Mouse (Mus musculus) limb, embryonic 14.5 days (tissue): ENCODE measurements at regions not wholly inside any gene's neighbourhood (a gene's known extent, or its start where the extent isn't known, plus 50 kb on each side); places are given as distances from the start of the nearest gene placed in this dataset.

Experiments used
- ATAC-seq: fragments of 200-750 bp; cut with Nextera tagmentation; 2 replicates; pipeline ENCODE4 v1.8.0; 2017; ENCODE audit warnings: low read depth, moderate number of reproducible peaks, moderate TSS enrichment; ENCODE audit not compliant: low FRiP score
- DNase-seq: peaks from one replicate; pipeline ENCODE4 v3.0.0-alpha.2; 2015; ENCODE audit warnings: low spot score
- H3K27ac ChIP-seq: fragments of 300-500 bp; sonication (generic); replicated peaks from 2 replicates; pipeline ENCODE4 v1.5.1; 2014; ENCODE audit warnings: low read depth, mild to moderate bottlenecking, low read length, moderate library complexity, mixed read lengths
- H3K27me3 ChIP-seq: fragments of 300-500 bp; sonication (generic); 2 replicates; pipeline ENCODE4 v1.6.1; 2014; ENCODE audit warnings: low read length, mixed read lengths; ENCODE audit not compliant: control insufficient read depth, insufficient read depth
- H3K36me3 ChIP-seq: fragments of 300-500 bp; sonication (generic); 2 replicates; pipeline ENCODE4 v1.6.1; 2014; ENCODE audit warnings: mild to moderate bottlenecking, low read length, moderate library complexity, mixed read lengths; ENCODE audit not compliant: control insufficient read depth, insufficient read depth
- H3K4me1 ChIP-seq: fragments of 300-500 bp; sonication (generic); 2 replicates; pipeline ENCODE4 v1.6.1; 2014; ENCODE audit warnings: antibody characterized with exemption, low read length, mixed read lengths; ENCODE audit not compliant: control insufficient read depth, insufficient read depth
- H3K4me2 ChIP-seq: fragments of 300-500 bp; sonication (generic); replicated peaks from 2 replicates; pipeline ENCODE4 v1.6.1; 2014; ENCODE audit warnings: low read depth, mild to moderate bottlenecking, low read length, moderate library complexity; ENCODE audit not compliant: severe bottlenecking
- H3K4me3 ChIP-seq: fragments of 300-500 bp; sonication (generic); replicated peaks from 2 replicates; pipeline ENCODE4 v1.5.1; 2014; ENCODE audit warnings: low read length
- H3K9ac ChIP-seq: fragments of 300-500 bp; sonication (generic); 2 replicates; pipeline ENCODE4 v1.6.1; 2014; ENCODE audit warnings: mild to moderate bottlenecking, low read depth, low read length, moderate library complexity; ENCODE audit not compliant: severe bottlenecking
- H3K9me3 ChIP-seq: fragments of 300-500 bp; sonication (generic); 2 replicates; pipeline ENCODE4 v1.6.1; 2016; ENCODE audit warnings: low read length; ENCODE audit not compliant: control insufficient read depth
- POLR2A ChIP-seq: fragments of 200-500 bp; IDR thresholded peaks from 2 replicates; pipeline ENCODE4 v1.8.0; 2012; ENCODE audit warnings: inconsistent platforms, mild to moderate bottlenecking, moderate library complexity, borderline replicate concordance; ENCODE audit not compliant: insufficient read depth, insufficient read length; ENCODE audit errors: extremely low read depth
- WGBS: fragments of 180-500 bp; shearing (Covaris S2); extraction: QIAGEN DNeasy Blood & Tissue Kit; methylation state at CpG from one replicate; pipeline ENCODE4 v1.1.7; 2014; 5-methylcytosine and 5-hydroxymethylcytosine counted together

DNA sequence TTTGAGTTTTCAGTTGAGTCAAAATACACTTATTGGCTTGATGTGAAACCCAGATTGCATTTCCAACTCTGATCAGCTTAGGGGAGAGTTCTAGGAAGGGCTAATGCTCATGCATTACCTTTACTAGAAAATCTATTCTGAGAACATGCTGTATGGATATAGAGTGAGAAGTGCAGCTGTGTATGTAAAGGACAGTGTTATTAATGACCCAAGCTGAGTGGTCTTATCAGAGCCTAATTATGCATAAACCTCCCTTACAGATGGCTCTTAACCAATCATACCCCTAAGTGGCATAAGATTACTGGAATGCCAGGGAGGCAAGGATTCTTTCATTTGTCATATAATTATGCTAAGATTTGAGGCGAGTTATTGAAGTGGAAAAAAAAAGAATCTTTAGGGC is 210.6 kb upstream of the 2610001J05Rik start:
- no peak overlapping the region for H3K27ac ChIP-seq
- no peak for TF ChIP-seq POLR2A
- no peaks in the 10 kb centered on the region for H3K9me3 ChIP-seq
- DNase-seq (no peak), ATAC-seq (no peak)
- no peaks in the 10 kb centered on the region for H3K36me3 ChIP-seq
- no peaks in the 10 kb centered on the region for H3K27me3 ChIP-seq
- H3K9ac ChIP-seq = no peak overlapping the region
- H3K4me2 ChIP-seq = no peak overlapping the region
- H3K4me1 ChIP-seq = no peaks in the 10 kb centered on the region
- WGBS = 63% methylated on average over 1 of the region's 1 CpGs
- H3K4me3 ChIP-seq = no peak overlapping the region

DNA sequence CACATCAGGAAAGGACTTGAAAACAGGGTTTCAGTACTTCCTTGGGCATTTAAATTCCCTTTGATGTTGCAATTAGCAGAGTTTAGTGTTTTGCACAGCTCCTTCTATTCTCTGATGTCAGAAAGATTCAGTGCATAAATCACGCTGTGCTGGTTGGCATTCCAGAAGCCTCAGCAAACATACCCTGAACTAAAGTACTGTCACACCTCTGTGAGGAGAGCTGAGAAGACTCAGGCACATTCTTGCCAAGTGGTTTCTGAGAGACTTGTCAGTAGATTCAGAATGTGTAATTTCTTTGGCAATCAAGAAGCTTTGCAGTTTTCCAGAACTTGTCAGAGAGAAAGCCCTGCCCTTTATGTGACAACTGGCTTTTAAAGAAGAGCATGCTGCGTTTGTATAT is 192.4 kb upstream of the 2610001J05Rik start:
- ATAC-seq (no peak), DNase-seq (no peak)
- no peaks in the 10 kb centered on the region for H3K36me3 ChIP-seq
- no peak for TF ChIP-seq POLR2A
- no peaks in the 10 kb centered on the region for H3K27me3 ChIP-seq
- WGBS = 63% methylated on average over 2 of the region's 2 CpGs
- no peak overlapping the region for H3K4me3 ChIP-seq
- H3K27ac ChIP-seq = no peak overlapping the region
- H3K9ac ChIP-seq = no peak overlapping the region
- no peak overlapping the region for H3K4me2 ChIP-seq
- H3K4me1 ChIP-seq = no peaks in the 10 kb centered on the region
- no peaks in the 10 kb centered on the region for H3K9me3 ChIP-seq

DNA sequence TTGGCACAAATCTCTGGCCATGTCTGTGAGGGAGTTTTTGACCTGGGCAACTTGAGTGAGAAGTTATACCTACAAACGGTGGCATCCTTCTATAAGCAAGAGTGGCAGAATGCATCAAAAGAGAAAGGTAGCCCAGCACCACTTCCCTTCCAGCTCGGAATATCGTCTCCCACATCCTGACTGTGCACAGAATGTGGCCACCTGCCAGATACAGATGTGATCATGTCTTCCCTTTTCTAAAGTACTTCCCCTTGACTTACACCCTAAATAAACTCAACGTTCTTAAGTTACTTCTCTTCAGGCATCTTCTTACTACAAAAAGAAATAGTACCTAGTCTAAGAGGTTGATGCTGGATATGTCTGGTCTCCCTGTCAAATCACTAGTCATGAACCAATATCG is 175.2 kb upstream of the 2610001J05Rik start:
- H3K4me1 ChIP-seq = no peaks in the 10 kb centered on the region
- no peak for ATAC-seq
- no peak for TF ChIP-seq POLR2A

DNA sequence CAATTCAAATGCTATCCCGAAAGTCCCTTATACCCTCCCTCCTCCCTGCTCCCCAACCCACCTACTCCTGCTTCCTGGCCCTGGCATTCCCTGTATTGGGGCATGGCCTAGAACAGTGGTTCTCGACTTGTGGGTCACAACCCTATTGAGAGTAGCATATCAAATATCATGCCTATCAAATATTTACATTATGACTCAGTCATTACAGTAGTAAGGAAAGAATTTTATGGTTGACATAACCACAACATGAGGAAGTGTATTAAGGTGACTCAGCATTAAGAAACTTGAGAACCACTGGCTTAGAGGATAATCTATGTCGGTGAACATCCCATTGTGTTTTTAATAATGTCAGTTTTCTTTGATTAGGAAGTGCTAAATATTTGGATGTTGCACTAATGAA is 173.3 kb upstream of the 2610001J05Rik start:
- Histone ChIP-seq H3K36me3 (no peaks in the 10 kb centered on the region), H3K4me1 (no peaks in the 10 kb centered on the region), H3K27ac (no peak overlapping the region), H3K9me3 (no peaks in the 10 kb centered on the region), H3K27me3 (no peaks in the 10 kb centered on the region), H3K4me3 (no peak overlapping the region), H3K4me2 (no peak overlapping the region), H3K9ac (no peak overlapping the region)
- DNase-seq = no peak
- 78% methylated on average over 3 of the region's 3 CpGs for WGBS
- no peak for TF ChIP-seq POLR2A
- no peak for ATAC-seq

More for the DNA sequence above, 175.2 kb upstream of the 2610001J05Rik start:
- Histone ChIP-seq H3K27me3 (no peaks in the 10 kb centered on the region), H3K27ac (no peak overlapping the region), H3K9ac (no peak overlapping the region), H3K9me3 (no peaks in the 10 kb centered on the region), H3K36me3 (no peaks in the 10 kb centered on the region), H3K4me3 (no peak overlapping the region), H3K4me2 (no peak overlapping the region)
- WGBS = 79% methylated on average over 5 of the region's 5 CpGs
- DNase-seq = no peak

DNA sequence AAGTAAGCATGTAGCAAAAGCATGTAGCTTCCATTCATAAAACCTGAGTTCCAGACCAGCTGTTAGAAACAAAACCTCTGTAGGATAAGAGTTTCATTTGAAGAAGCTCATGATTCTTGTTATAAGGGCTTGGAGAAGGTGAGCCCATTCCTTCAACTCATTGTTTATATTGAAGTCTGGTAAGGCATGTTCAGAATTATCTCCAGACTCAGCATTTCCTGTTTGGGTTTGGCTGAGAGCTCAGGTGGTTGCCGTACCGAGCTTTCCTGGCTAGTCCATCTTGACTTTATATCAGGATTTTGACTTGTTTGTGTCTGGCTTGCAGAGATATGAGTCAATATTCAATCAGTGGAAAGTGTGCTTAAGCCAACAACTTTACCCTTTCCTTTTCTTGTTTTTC is 154.6 kb upstream of the 2610001J05Rik start:
- Histone ChIP-seq H3K27ac (no peak overlapping the region), H3K27me3 (no peaks in the 10 kb centered on the region), H3K4me2 (no peak overlapping the region), H3K9ac (no peak overlapping the region), H3K4me1 (no peaks in the 10 kb centered on the region), H3K9me3 (no peaks in the 10 kb centered on the region), H3K36me3 (no peaks in the 10 kb centered on the region), H3K4me3 (no peak overlapping the region)
- WGBS = 78% methylated on average over 2 of the region's 2 CpGs
- DNase-seq (no peak), ATAC-seq (no peak)
- no peak for TF ChIP-seq POLR2A

DNA sequence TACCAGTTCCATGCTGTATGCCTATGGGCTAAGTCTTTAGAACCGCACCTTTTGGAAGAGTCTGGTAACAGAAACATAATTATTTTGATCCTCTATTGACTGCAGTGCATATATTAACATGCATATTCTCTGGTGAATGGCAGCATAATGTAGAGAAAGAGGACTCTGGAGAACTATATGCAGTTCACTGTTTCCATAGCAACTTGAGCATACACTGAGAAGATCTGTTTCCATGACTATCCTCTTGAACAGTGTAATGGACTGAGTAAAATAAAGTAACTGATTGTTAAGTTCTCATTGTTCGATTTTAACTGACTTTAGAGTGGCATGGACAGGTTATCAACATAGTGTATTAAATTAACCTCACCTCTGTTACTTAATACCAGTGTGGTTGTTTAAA is 147.6 kb upstream of the 2610001J05Rik start:
- H3K9me3 ChIP-seq = no peaks in the 10 kb centered on the region
- no peak for DNase-seq
- no peaks in the 10 kb centered on the region for H3K36me3 ChIP-seq
- no peaks in the 10 kb centered on the region for H3K27me3 ChIP-seq
- no peak overlapping the region for H3K27ac ChIP-seq
- H3K4me2 ChIP-seq = no peak overlapping the region
- no peak overlapping the region for H3K4me3 ChIP-seq
- 84% methylated on average over 2 of the region's 2 CpGs for WGBS
- H3K9ac ChIP-seq = no peak overlapping the region
- no peak for TF ChIP-seq POLR2A
- ATAC-seq = no peak
- no peaks in the 10 kb centered on the region for H3K4me1 ChIP-seq
